Mouse (Mus musculus): ENCODE measurements at regions not wholly inside any gene's neighbourhood (a gene's known extent, or its start where the extent isn't known, plus 50 kb on each side); places are given as distances from the start of the nearest gene placed in this dataset.

DNA sequence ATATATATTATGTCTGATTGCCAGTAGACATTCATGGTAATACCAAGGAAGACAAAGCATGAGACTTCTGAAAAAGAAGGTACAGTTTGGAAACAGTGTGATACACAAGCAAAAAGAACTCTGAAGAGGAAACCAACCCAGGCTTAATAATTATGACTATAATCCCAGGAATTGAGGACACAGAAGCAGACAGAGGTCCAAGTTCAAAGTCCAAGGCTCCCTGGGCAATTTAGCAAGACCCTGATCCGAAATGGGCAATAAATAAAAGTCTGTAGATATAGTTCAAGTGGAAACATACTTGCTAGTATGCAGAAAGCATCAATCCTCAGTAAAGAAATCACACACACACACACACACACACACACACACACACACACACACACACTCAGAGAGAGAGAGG lies 2618.7 kb upstream of the Gm7489 start:
- DNase-seq, result peak; percentile 64

DNA sequence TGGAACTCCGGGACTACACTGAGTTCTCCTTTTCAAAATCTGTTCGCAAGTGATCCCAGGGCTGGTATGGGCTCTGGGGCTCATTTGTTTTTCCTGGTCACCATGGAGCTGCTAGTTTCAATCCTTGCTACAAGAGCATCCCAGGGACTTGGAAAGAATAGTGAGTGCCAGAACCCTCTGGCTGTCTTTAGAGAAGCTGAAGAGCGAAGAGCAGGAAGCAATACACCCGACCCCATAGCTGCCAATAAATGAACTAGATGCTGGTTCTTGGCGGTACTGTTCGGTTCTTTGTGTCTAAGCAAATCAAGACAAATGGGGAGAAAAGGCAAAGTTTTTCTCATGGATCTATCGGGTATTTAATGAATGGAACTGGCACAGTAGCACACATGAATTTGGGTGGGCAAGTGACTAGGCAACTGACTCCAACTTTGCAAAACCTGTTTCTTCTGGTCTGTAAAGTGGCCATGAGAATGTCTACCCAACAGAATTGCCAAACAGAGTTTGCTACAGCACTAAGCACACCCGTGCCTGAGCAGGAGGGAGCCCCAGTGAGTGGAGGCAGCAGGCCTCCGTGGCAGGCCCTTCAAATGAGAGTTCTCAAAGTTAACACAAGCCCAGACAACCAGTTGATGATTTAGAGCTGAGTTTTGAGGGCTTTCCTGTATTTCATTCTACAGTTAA lies 2612.9 kb upstream of the Gm7489 start:
- DNase-seq, result no peak

DNA sequence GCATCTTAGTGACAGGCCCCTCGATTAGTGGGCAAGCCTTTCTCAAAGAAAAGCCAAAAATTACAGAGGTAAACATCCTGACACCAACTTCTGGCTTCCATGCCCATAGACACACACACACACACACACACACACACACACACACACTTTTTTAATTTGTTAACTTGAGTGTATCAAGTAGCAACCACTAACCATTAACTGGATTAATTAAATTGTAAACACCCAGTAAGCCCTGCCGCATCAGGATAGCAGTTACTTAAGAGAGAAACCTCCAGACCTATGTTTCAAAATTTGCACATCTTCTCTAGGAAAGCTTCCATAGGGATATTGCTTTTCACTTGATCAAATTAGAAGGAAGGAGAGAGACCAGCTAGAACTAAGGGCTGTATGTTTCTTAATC lies 2599.4 kb upstream of the Gm7489 start:
- DNase-seq, result peak; percentile 67

GRCm38 (mm10) chr15:51286352-51286751 lies 2598.4 kb upstream of the Gm7489 start:
- DNase-seq, result peak; percentile 70

DNA sequence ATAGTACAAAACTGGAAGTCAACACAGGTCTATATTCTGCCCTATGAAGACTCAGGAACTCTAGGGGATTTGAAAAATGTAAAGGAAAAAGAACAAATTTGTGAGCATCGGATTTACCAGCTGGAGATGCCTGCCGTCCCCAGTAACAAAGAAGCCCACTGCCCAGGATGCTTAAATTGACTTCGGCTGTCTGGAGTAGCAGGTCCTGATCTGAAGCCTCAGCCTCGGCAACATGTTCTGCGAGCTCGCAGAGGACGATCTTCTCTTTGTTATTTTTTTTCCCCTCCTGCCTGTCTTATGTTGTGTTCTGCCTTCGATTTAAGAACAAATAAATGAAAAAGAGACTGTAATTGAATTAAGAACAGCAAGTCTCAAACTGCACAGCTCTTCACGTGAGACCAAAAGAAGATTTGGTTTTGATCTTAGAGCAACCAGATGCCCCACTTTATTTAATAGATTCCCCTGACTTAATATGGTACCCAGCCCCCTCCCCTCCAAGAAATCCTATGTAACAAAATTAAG lies 2595.7 kb upstream of the Gm7489 start:
- DNase-seq, result no peak

GRCm38 (mm10) chr15:51289916-51290315 lies 2594.8 kb upstream of the Gm7489 start:
- no peak for DNase-seq

GRCm38 (mm10) chr15:51291183-51291582 lies 2593.5 kb upstream of the Gm7489 start:
- DNase-seq, result no peak

DNA sequence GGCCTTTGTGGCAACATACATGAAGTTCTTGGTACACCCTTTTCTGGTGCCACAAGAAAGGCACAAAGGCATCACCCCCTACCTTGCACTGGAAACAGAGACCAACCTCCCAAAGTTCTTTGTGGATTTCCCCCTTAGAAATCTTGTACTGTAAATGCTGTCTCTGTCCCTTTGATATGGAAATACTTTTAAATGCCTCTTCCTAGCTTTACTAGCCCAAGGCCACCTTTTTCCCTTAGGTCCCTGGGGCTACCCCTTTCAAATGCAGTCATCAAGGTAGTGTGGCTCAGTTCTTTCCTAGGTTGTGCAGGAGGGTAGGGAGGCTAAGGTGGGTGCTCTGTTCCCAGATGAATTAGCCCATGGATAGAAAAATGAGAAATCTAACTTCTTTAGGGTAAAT lies 2587.9 kb upstream of the Gm7489 start:
- no peak for DNase-seq

GRCm38 (mm10) chr15:51318072-51318471 lies 2566.6 kb upstream of the Gm7489 start:
- no peak for DNase-seq

DNA sequence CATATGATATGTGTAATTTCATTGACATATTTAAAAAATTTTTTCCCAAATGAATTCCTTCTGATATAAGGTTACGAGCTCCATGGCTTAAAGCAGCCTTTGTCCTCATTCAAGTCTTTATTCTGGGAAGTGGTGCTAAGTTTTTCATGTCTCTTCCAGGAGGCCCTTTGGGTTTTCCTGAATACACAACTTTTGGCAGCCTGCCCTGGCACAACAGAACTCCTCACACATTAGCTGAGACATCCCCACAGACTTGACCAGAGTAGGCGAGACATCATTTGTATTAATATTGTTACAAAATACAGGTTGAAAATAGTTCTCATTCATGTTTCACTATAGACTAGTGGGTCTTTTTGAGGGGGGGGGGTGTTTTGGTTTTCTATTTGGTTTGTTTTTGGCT lies 2565.9 kb upstream of the Gm7489 start:
- DNase-seq, result no peak

- DNase-seq, result no peak
Observed at GRCm38 (mm10) chr15:51320366-51320894, 2564.3 kb upstream of the Gm7489 start.

- no peak for DNase-seq
Observed at GRCm38 (mm10) chr15:51323284-51323683, 2561.4 kb upstream of the Gm7489 start.

DNA sequence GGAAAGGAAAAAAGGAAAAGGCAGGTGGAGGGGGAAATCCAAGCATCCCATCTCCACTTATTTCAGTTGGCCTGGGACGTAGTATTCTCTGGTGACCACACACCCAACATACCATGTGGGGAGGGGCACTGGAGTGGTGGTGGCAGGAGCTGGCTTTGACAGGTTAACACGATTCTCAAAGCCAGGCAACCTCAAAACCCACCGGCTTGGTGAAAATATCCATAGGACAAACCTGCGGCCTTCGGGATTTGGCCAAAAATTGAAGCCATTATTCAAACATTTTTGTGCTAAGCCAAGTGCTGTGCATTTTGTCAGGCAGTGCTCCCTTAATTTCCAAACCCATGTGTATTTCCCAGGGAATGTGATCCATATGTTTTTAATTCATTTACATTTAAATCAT lies 2560.5 kb upstream of the Gm7489 start:
- no peak for DNase-seq

GRCm38 (mm10) chr15:51327702-51328101 lies 2557.0 kb upstream of the Gm7489 start:
- DNase-seq, result no peak

GRCm38 (mm10) chr15:51336441-51336840 lies 2548.3 kb upstream of the Gm7489 start:
- DNase-seq, result no peak

DNA sequence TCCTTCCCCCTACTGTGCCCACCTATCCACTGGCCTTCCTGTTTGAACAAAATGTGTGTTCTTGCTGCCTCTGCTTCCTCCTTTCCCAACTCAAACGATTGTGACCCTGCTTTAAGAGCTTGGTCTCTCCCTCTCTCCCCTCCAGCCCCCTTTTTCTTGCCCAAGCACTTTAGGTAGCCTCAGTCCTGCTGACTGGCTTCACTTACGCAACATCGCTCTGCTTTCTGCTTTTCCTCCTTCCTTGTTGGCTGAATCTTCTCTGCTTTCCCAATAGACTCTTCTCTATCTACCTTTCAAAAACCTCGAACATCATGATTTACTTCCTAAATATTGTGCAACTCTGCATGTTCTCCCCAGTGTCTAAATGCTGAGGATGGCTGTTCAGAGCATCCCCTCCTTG lies 2538.4 kb upstream of the Gm7489 start:
- DNase-seq, result no peak

DNA sequence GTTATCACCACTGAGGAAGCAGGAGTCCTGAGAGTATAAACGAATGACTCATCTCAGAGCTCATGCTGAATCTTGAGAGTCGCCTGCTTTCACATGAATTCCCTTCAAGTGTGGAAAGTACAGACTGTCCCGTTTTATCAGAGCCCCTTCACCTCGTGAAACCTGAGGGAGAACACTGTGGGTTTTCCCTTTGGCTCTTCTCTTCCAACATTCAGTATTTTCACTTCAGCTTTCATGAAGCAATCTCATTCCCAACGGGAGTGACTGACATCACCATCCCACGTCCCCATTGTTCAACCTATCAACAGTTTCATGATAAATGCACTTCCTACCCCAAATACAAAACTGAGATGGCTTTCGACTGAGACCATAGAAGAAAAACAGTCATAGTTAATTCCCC lies 2521.3 kb upstream of the Gm7489 start:
- no peak for DNase-seq

GRCm38 (mm10) chr15:51371162-51371561 lies 2513.5 kb upstream of the Gm7489 start:
- DNase-seq, result no peak

- DNase-seq, result no peak
Observed at GRCm38 (mm10) chr15:51390383-51390782, 2494.3 kb upstream of the Gm7489 start.

GRCm38 (mm10) chr15:51391352-51391751 lies 2493.4 kb upstream of the Gm7489 start:
- DNase-seq, result no peak

DNA sequence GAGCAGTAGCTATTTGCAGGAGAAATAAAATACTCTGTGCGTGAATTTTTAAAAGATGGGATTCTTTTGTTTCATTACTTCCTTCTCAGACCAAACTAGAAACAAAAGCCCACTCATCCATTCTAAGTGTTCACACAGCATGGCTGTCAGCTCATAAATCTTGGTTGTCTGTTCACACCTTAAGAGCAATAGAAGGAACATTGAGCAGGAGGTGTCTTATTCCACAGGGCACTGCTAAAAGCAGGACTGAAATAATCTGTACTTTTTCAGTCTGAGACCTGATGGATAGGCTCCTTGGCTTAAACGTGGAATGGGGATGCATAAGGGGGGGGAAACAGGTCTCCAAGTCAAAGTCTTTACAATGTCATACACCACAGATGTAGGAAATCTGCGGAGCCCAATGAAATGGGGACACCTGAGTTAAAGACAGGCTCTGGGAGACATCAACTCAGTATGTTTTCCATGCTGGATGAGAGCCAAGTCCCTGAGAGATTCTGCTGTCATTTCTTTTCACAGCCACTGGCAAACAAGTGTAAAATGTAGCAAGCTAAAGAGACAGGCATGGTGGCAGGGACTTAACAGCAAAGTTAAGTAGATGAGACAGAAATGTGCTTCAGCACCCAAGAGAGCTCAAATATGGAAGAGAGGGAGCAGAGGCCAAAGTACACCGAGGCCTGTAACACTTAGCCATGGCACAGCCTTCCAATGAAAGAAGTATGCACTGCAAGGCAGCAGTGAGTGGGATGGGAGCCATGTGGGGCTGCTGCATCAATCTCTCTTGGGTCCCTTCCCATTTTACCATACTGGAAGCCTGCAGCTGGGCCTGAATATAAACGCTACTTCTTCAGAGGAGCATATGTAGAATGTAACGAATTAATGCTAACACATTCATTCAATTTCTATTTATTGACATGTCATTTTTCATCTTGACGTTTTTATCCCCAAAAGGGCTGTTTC lies 2492.0 kb upstream of the Gm7489 start:
- no peak for DNase-seq

- no peak for DNase-seq
Observed at GRCm38 (mm10) chr15:51395961-51396360, 2488.7 kb upstream of the Gm7489 start.

- no peak for DNase-seq
Observed at GRCm38 (mm10) chr15:51403581-51403980, 2481.1 kb upstream of the Gm7489 start.

Measured in kidney, adult 9 months (tissue).